In genomic region chr8:83224754-83225416, GRCm38 (mm10) we compare ENCODE assay signal across 21 mouse cellular contexts. TPM values are rescaled to one million over a fixed set of nuclear protein-coding genes. Genes with fewer than 3 reads are reported as not detected.
DNase-seq lines count a peak whose midpoint lies in the region; ATAC-seq lines count a peak whose summit lies in the region.
"Had no signal": no experiment of that assay in that cellular context is flagged by ENCODE, and none has a peak within 500 bp of the region (broad histone marks: within the 10 kb centered on the region; RNA-seq: fewer than 3 reads in every experiment).

No protein-coding gene starts in this region.

- intact Hi-C loops in heart, postnatal 14 days (cut with DNase I), result no loop called here

- H3K27me3 ChIP-seq in forebrain, embryonic 12.5 days, result no peaks in the 10 kb centered on the region
- no peaks in the 10 kb centered on the region for H3K27me3 ChIP-seq in forebrain, embryonic 11.5 days (ENCODE audit: control insufficient read depth, insufficient read depth, low read length)
- no peaks in the 10 kb centered on the region for H3K27me3 ChIP-seq in midbrain, embryonic 12.5 days
- no peaks in the 10 kb centered on the region for H3K27me3 ChIP-seq in midbrain, embryonic 16.5 days (ENCODE audit: control insufficient read depth, insufficient read depth, low read depth, low read length)
- no peaks in the 10 kb centered on the region for H3K27me3 ChIP-seq in hindbrain, embryonic 16.5 days (replicated peaks; ENCODE audit: control insufficient read depth, insufficient read depth, low read length)
- H3K27me3 ChIP-seq in neural tube, embryonic 15.5 days (replicated peaks), result no peaks in the 10 kb centered on the region
- H3K27me3 ChIP-seq: limb, embryonic 15.5 days had no signal

- peak; percentile 27; the same call in 1 of the 2 replicates for ATAC-seq in forebrain, embryonic 12.5 days (ENCODE audit: low FRiP score)
- no peak for ATAC-seq in forebrain, embryonic 11.5 days (replicated peaks; ENCODE audit: low FRiP score)
- no peak for ATAC-seq in midbrain, embryonic 12.5 days (ENCODE audit: low FRiP score, low read depth)
- no peak; the same call in 1 of the 2 replicates for ATAC-seq in midbrain, embryonic 16.5 days
- peak; percentile 71 for ATAC-seq in hindbrain, embryonic 16.5 days
- peak; percentile 88 for ATAC-seq in neural tube, embryonic 15.5 days (ENCODE audit: low FRiP score)

- no peak for DNase-seq in forebrain, embryonic 11.5 days (ENCODE audit: low spot score)
- DNase-seq in testis, postnatal 10 days (ENCODE audit: low spot score), result no peak
- no peak for DNase-seq in heart, postnatal 14 days
- DNase-seq: adrenal gland, postnatal 25 days; cerebellum, adult 9-10 months; gastrocnemius, postnatal 14 days; heart, adult 11 months; kidney, adult 8-10 months; kidney, postnatal 10 days; left cerebral cortex, postnatal 4 days; lung, embryonic 14.5 days; right cerebral cortex, postnatal 14 days had no signal

- H3K9me3 ChIP-seq in forebrain, embryonic 12.5 days, result no peaks in the 10 kb centered on the region
- no peaks in the 10 kb centered on the region for H3K9me3 ChIP-seq in forebrain, embryonic 11.5 days (ENCODE audit: control insufficient read depth, low read length)
- no peaks in the 10 kb centered on the region for H3K9me3 ChIP-seq in midbrain, embryonic 12.5 days
- H3K9me3 ChIP-seq in midbrain, embryonic 16.5 days (replicated peaks; ENCODE audit: control insufficient read depth, low read length, poor library complexity, severe bottlenecking), result no peaks in the 10 kb centered on the region
- no peaks in the 10 kb centered on the region for H3K9me3 ChIP-seq in hindbrain, embryonic 16.5 days (ENCODE audit: control insufficient read depth, low read length)
- H3K9me3 ChIP-seq in neural tube, embryonic 15.5 days (replicated peaks), result no peaks in the 10 kb centered on the region
- H3K9me3 ChIP-seq: limb, embryonic 15.5 days had no signal

- H3K9ac ChIP-seq in forebrain, embryonic 12.5 days, result no peak overlapping the region
- H3K9ac ChIP-seq in forebrain, embryonic 11.5 days (ENCODE audit: low read length), result no peak overlapping the region
- no peak overlapping the region for H3K9ac ChIP-seq in midbrain, embryonic 12.5 days (replicated peaks)
- no peak overlapping the region for H3K9ac ChIP-seq in midbrain, embryonic 16.5 days (ENCODE audit: low read depth, low read length)
- H3K9ac ChIP-seq in hindbrain, embryonic 16.5 days (ENCODE audit: low read depth, low read length), result no peak overlapping the region
- H3K9ac ChIP-seq in neural tube, embryonic 15.5 days (replicated peaks), result no peak overlapping the region
- H3K9ac ChIP-seq: limb, embryonic 15.5 days; liver, embryonic 14.5 days; lung, embryonic 14.5 days had no signal

- H3K36me3 ChIP-seq in forebrain, embryonic 12.5 days (replicated peaks), result no peaks in the 10 kb centered on the region
- no peaks in the 10 kb centered on the region for H3K36me3 ChIP-seq in forebrain, embryonic 11.5 days (ENCODE audit: control insufficient read depth, insufficient read depth, low read length)
- no peaks in the 10 kb centered on the region for H3K36me3 ChIP-seq in midbrain, embryonic 12.5 days
- no peaks in the 10 kb centered on the region for H3K36me3 ChIP-seq in midbrain, embryonic 16.5 days (ENCODE audit: control insufficient read depth, insufficient read depth, low read length)
- no peaks in the 10 kb centered on the region for H3K36me3 ChIP-seq in hindbrain, embryonic 16.5 days (ENCODE audit: control insufficient read depth, insufficient read depth, low read length)
- no peaks in the 10 kb centered on the region for H3K36me3 ChIP-seq in neural tube, embryonic 15.5 days
- H3K36me3 ChIP-seq: limb, embryonic 15.5 days had no signal

- H3K4me2 ChIP-seq in forebrain, embryonic 12.5 days, result no peak overlapping the region
- no peak overlapping the region for H3K4me2 ChIP-seq in forebrain, embryonic 11.5 days (ENCODE audit: low read depth, low read length, severe bottlenecking)
- H3K4me2 ChIP-seq in midbrain, embryonic 12.5 days (replicated peaks), result no peak overlapping the region
- H3K4me2 ChIP-seq in midbrain, embryonic 16.5 days (ENCODE audit: low read length), result no peak overlapping the region
- H3K4me2 ChIP-seq in hindbrain, embryonic 16.5 days (ENCODE audit: low read length), result no peak overlapping the region
- no peak overlapping the region for H3K4me2 ChIP-seq in neural tube, embryonic 15.5 days
- H3K4me2 ChIP-seq: heart, embryonic 11.5 days; limb, embryonic 15.5 days; lung, embryonic 14.5 days had no signal

- H3K4me1 ChIP-seq in forebrain, embryonic 12.5 days, result peaks cover 12% of the 10 kb centered on the region
- no peaks in the 10 kb centered on the region for H3K4me1 ChIP-seq in forebrain, embryonic 11.5 days (replicated peaks; ENCODE audit: control insufficient read depth, insufficient read depth, low read length)
- H3K4me1 ChIP-seq in midbrain, embryonic 12.5 days, result peaks cover 7% of the 10 kb centered on the region
- H3K4me1 ChIP-seq in midbrain, embryonic 16.5 days (ENCODE audit: control insufficient read depth, insufficient read depth, low read length), result peaks cover 3% of the 10 kb centered on the region; the same call in 1 of the 2 replicates
- no peaks in the 10 kb centered on the region for H3K4me1 ChIP-seq in hindbrain, embryonic 16.5 days (ENCODE audit: control insufficient read depth, insufficient read depth, low read depth, low read length)
- H3K4me1 ChIP-seq in neural tube, embryonic 15.5 days, result peaks cover 7% of the 10 kb centered on the region; the same call in 1 of the 2 replicates
- H3K4me1 ChIP-seq: limb, embryonic 15.5 days had no signal

- peak overlapping the region; percentile 50 for H3K27ac ChIP-seq in forebrain, embryonic 12.5 days
- no peak overlapping the region for H3K27ac ChIP-seq in forebrain, embryonic 11.5 days (ENCODE audit: low read depth, low read length)
- 0 out of 2 replicates have a peak overlapping the region, but pooled peaks have one; percentile 6 for H3K27ac ChIP-seq in midbrain, embryonic 12.5 days (replicated peaks)
- H3K27ac ChIP-seq in midbrain, embryonic 16.5 days (ENCODE audit: low read length), result no peak overlapping the region
- H3K27ac ChIP-seq in hindbrain, embryonic 16.5 days (ENCODE audit: low read depth, low read length), result no peak overlapping the region
- H3K27ac ChIP-seq in neural tube, embryonic 15.5 days (replicated peaks), result no peak overlapping the region
- H3K27ac ChIP-seq: limb, embryonic 15.5 days; liver, embryonic 14.5 days; stomach, postnatal 0 days had no signal

- WGBS in forebrain, embryonic 12.5 days, result 32% methylated on average over 5 of the region's 5 CpGs
- 52% methylated on average over 5 of the region's 5 CpGs for WGBS in forebrain, embryonic 11.5 days
- 77% methylated on average over 5 of the region's 5 CpGs for WGBS in midbrain, embryonic 12.5 days
- 54% methylated on average over 5 of the region's 5 CpGs for WGBS in midbrain, embryonic 16.5 days
- 34% methylated on average over 5 of the region's 5 CpGs for WGBS in hindbrain, embryonic 16.5 days
- WGBS in neural tube, embryonic 15.5 days, result 39% methylated on average over 5 of the region's 5 CpGs

- no peak overlapping the region for H3K4me3 ChIP-seq in forebrain, embryonic 12.5 days (replicated peaks)
- H3K4me3 ChIP-seq in forebrain, embryonic 11.5 days (ENCODE audit: low read depth, low read length), result no peak overlapping the region
- H3K4me3 ChIP-seq in midbrain, embryonic 12.5 days, result no peak overlapping the region
- H3K4me3 ChIP-seq in midbrain, embryonic 16.5 days (ENCODE audit: low read depth, low read length), result no peak overlapping the region
- H3K4me3 ChIP-seq in hindbrain, embryonic 16.5 days (ENCODE audit: low read length), result no peak overlapping the region
- H3K4me3 ChIP-seq in neural tube, embryonic 15.5 days (replicated peaks), result no peak overlapping the region
- H3K4me3 ChIP-seq: limb, embryonic 15.5 days had no signal

RNA-seq across cellular contexts. Expression of gene Gm10645, which starts 58.9 kb away (rescaled TPM):
- polyA plus RNA-seq in forebrain, embryonic 12.5 days (2016; fragmentation: Nextera tagmentation; extraction: Ambion mirVana), result 5.5 and 6.2 TPM in 2 replicates
- 2.8 and 4.1 TPM in 2 replicates for polyA plus RNA-seq in forebrain, embryonic 11.5 days (2014; fragmentation: Nextera tagmentation; extraction: Ambion mirVana)
- polyA plus RNA-seq in midbrain, embryonic 12.5 days (2016; fragmentation: Nextera tagmentation; extraction: Ambion mirVana), result 6.5 and 7.0 TPM in 2 replicates
- 6.1 and 6.9 TPM in 2 replicates for polyA plus RNA-seq in midbrain, embryonic 16.5 days (2015; fragmentation: Nextera tagmentation; extraction: Ambion mirVana)
- 6.9 and 7.2 TPM in 2 replicates for polyA plus RNA-seq in hindbrain, embryonic 16.5 days (2015; fragmentation: Nextera tagmentation; extraction: Ambion mirVana)
- 5.5 and 6.2 TPM in 2 replicates for polyA plus RNA-seq in neural tube, embryonic 15.5 days (2015; fragmentation: Nextera tagmentation; extraction: Ambion mirVana)
- not detected for total RNA-seq in heart, postnatal 14 days (2021)
- total RNA-seq: adrenal gland, postnatal 25 days; gastrocnemius, postnatal 14 days had no signal

RNA-seq across cellular contexts. Expression of gene Tbc1d9, which starts 59.7 kb away (rescaled TPM):
- 11.6 and 12.7 TPM in 2 replicates for polyA plus RNA-seq in forebrain, embryonic 12.5 days (2016; fragmentation: Nextera tagmentation; extraction: Ambion mirVana)
- 7.6 and 9.3 TPM in 2 replicates for polyA plus RNA-seq in forebrain, embryonic 11.5 days (2014; fragmentation: Nextera tagmentation; extraction: Ambion mirVana)
- polyA plus RNA-seq in midbrain, embryonic 12.5 days (2016; fragmentation: Nextera tagmentation; extraction: Ambion mirVana), result 12.3 and 14.3 TPM in 2 replicates
- polyA plus RNA-seq in midbrain, embryonic 16.5 days (2015; fragmentation: Nextera tagmentation; extraction: Ambion mirVana), result 17.4 and 17.8 TPM in 2 replicates
- polyA plus RNA-seq in hindbrain, embryonic 16.5 days (2015; fragmentation: Nextera tagmentation; extraction: Ambion mirVana), result 16.2 and 16.5 TPM in 2 replicates
- polyA plus RNA-seq in neural tube, embryonic 15.5 days (2015; fragmentation: Nextera tagmentation; extraction: Ambion mirVana), result 12.4 and 14.4 TPM in 2 replicates
- 1 to 10 TPM; 3.4 to 3.6 TPM for total RNA-seq in heart, postnatal 14 days (2021)

Comparison
In these comparisons a context has a peak if more than half of its experiments do, and no peak if none do; other contexts are left out.
1. ATAC-seq: peak in forebrain, embryonic 12.5 days (single experiment), hindbrain, embryonic 16.5 days (single experiment) and neural tube, embryonic 15.5 days (single experiment); none in forebrain, embryonic 11.5 days (single experiment), midbrain, embryonic 12.5 days (single experiment) and midbrain, embryonic 16.5 days (single experiment).
2. H3K27ac ChIP-seq: peak in forebrain, embryonic 12.5 days (single experiment) and midbrain, embryonic 12.5 days (single experiment); none in forebrain, embryonic 11.5 days (single experiment), midbrain, embryonic 16.5 days (single experiment), hindbrain, embryonic 16.5 days (single experiment) and neural tube, embryonic 15.5 days (single experiment).